Mouse (Mus musculus): ENCODE measurements around the gene Sh3glb1. TPM values are rescaled to one million over a fixed set of nuclear protein-coding genes. Genes with fewer than 3 reads are reported as not detected.
"Not testable (repeated sequence)": the region's sequence is repeated elsewhere in the genome, so short reads cannot be mapped to it uniquely, and the experiment has no call there.

Gene Sh3glb1
- polyA plus RNA-seq (2016; fragmentation: Nextera tagmentation; extraction: Ambion mirVana) = 65.2 and 71.0 TPM in 2 replicates

DNA sequence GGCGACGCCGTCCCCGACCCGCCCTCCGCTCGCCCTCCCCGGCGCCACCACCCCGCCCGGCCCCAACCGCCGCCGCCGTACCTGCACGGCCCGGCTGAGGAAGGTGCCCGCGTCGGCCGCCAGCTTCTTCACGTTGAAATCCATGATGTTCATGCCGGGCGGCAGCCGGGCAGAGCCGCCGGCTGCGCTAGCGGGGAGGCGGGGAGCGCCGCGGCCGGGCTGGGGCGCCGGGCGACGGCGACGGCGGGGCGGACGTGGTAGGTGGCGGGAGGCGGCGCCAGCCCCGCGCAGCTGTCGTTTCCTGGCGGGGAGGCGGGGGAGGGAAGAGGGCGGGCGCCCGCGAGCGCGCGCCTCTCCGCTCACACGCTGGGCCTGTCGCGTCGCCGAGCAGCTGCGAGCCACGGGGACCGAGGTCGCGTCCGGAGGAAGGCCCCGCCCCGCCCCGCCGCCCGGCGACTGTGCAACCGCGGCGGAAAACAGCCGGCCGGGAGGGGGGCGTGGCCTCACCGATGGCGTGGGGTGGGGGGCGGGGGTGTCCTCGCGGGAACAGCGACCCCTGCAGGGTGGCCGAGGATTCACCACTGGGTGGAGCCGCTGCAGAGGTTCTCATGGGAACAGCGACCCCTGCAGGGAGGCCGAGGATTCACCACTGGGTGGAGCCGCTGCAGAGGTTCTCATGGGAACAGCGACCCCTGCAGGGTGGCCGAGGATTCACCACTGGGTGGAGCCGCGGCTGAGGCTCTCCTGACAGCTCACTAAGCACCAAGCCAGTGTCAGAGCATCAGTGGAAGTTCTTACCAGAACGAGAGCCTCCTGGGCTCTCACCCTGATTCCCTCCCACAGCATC lies at the start of gene Sh3glb1:
TSS of gene Sh3glb1 (minus strand) at position 435 of the 847 bp plus-strand sequence.
- Histone ChIP-seq H3K36me3 (no peaks in the 10 kb centered on the region), H3K27me3 (ENCODE audit: low read depth, poor library complexity, severe bottlenecking) (no peaks in the 10 kb centered on the region), H3K4me3 (peak within 1 kb of the TSS; percentile 86), H3K9me3 (replicated peaks) (no peaks in the 10 kb centered on the region), H3K4me1 (peaks cover 32% of the 10 kb centered on the region), H3K27ac (replicated peaks) (peak within 1 kb of the TSS; percentile 96)
- peak; percentile 92 for DNase-seq (ENCODE audit: low spot score)
- WGBS = under 1% methylated on average over 76 of the region's 98 CpGs

DNA sequence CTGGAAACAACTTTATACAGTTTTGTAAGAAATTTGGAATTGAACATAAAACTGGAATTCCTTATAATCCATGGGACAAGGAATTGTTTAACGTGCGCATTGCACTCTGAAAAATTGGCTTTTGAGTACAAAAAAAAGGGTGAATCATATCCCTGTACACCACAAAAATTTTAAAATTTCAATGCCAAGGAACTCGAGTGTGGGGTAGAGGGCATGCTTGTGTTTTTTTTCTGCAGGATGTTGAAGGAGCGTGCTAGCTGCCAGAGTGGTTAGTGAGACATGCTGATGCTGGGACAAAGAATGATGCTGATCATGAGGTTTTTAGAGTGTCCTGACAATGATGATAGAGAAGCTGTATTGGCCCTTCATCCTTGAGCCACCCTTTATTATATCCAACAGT lies 45.0 kb upstream of the Sh3glb1 start:
- Histone ChIP-seq H3K27me3 (ENCODE audit: low read depth, poor library complexity, severe bottlenecking) (no peaks in the 10 kb centered on the region), H3K27ac (replicated peaks) (no peak overlapping the region), H3K9me3 (replicated peaks) (no peaks in the 10 kb centered on the region), H3K4me1 (no peaks in the 10 kb centered on the region), H3K36me3 (no peaks in the 10 kb centered on the region), H3K4me3 (no peak overlapping the region)
- DNase-seq (ENCODE audit: low spot score) = no peak
- WGBS = 89% methylated on average over 4 of the region's 4 CpGs

- no peaks in the 10 kb centered on the region for H3K27me3 ChIP-seq (ENCODE audit: low read depth, poor library complexity, severe bottlenecking)
- 78% methylated on average over 6 of the region's 6 CpGs for WGBS
- H3K27ac ChIP-seq (replicated peaks) = no peak overlapping the region
- no peak for DNase-seq (ENCODE audit: low spot score)
- no peaks in the 10 kb centered on the region for H3K9me3 ChIP-seq (replicated peaks)
- no peaks in the 10 kb centered on the region for H3K36me3 ChIP-seq
- H3K4me1 ChIP-seq = no peaks in the 10 kb centered on the region
- H3K4me3 ChIP-seq = no peak overlapping the region
Measured at GRCm38 (mm10) chr3:144761454-144761853, 41.3 kb upstream of the Sh3glb1 start.

GRCm38 (mm10) chr3:144760592-144761309 lies 40.6 kb upstream of the Sh3glb1 start, which contains the start of gene Clca3a1:
Gene Clca3a1 (minus strand): TSS chr3:144760977.
- H3K27me3 ChIP-seq (ENCODE audit: low read depth, poor library complexity, severe bottlenecking) = no peaks in the 10 kb centered on the region
- DNase-seq (ENCODE audit: low spot score) = no peak
- no peak within 1 kb of the TSS for H3K27ac ChIP-seq (replicated peaks)
- 87% methylated on average over 10 of the region's 11 CpGs for WGBS
- no peaks in the 10 kb centered on the region for H3K36me3 ChIP-seq
- H3K4me1 ChIP-seq = no peaks in the 10 kb centered on the region
- no peak within 1 kb of the TSS for H3K4me3 ChIP-seq
- no peaks in the 10 kb centered on the region for H3K9me3 ChIP-seq (replicated peaks)

GRCm38 (mm10) chr3:144759719-144760118 lies 39.6 kb upstream of the Sh3glb1 start:
- no peaks in the 10 kb centered on the region; the same call in 1 of the 2 replicates for H3K9me3 ChIP-seq (replicated peaks)
- H3K27me3 ChIP-seq (ENCODE audit: low read depth, poor library complexity, severe bottlenecking) = no peaks in the 10 kb centered on the region
- H3K4me3 ChIP-seq = no peak overlapping the region
- DNase-seq (ENCODE audit: low spot score) = no peak
- no peaks in the 10 kb centered on the region for H3K36me3 ChIP-seq
- no peak overlapping the region for H3K27ac ChIP-seq (replicated peaks)
- WGBS = 93% methylated on average over 3 of the region's 3 CpGs
- no peaks in the 10 kb centered on the region for H3K4me1 ChIP-seq

- not testable (repeated sequence) for H3K27ac ChIP-seq (replicated peaks); H3K9me3 ChIP-seq (replicated peaks); DNase-seq (ENCODE audit: low spot score); H3K27me3 ChIP-seq (ENCODE audit: low read depth, poor library complexity, severe bottlenecking); H3K4me1 ChIP-seq; H3K4me3 ChIP-seq; H3K36me3 ChIP-seq
- 93% methylated on average over 8 of the region's 8 CpGs for WGBS
Measured at GRCm38 (mm10) chr3:144756103-144756502, 36.0 kb upstream of the Sh3glb1 start.

- 5% methylated on average over 2 of the region's 2 CpGs for WGBS
- Histone ChIP-seq H3K4me3 (no peak overlapping the region), H3K9me3 (replicated peaks) (no peaks in the 10 kb centered on the region; the same call in 1 of the 2 replicates), H3K36me3 (no peaks in the 10 kb centered on the region), H3K27ac (replicated peaks) (no peak overlapping the region), H3K4me1 (no peaks in the 10 kb centered on the region), H3K27me3 (ENCODE audit: low read depth, poor library complexity, severe bottlenecking) (no peaks in the 10 kb centered on the region)
- no peak for DNase-seq (ENCODE audit: low spot score)
Measured at GRCm38 (mm10) chr3:144753120-144753519, 33.0 kb upstream of the Sh3glb1 start.

GRCm38 (mm10) chr3:144749062-144749963 lies 29.2 kb upstream of the Sh3glb1 start:
- not testable (repeated sequence) for DNase-seq (ENCODE audit: low spot score); H3K27me3 ChIP-seq (ENCODE audit: low read depth, poor library complexity, severe bottlenecking)

DNA sequence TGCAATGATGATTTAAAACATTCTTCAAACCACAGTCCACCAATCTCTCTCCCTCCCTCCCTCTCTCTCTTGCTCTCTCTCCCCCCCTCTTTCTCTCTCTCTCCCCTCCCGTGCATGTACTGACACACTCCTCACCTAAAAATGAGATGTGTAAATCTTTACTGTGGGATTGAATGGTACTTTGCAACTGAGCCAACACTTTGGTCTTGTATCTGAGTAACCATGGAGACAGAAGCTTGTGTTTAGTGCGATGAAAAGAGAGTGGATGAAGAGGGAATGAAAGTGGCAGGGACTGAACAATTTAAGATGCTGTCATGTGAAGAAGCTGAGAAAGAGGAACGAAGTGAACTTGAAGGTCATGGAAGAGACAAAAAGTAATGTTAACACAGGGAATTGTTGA lies 27.6 kb upstream of the Sh3glb1 start:
- not testable (repeated sequence) for H3K27me3 ChIP-seq (ENCODE audit: low read depth, poor library complexity, severe bottlenecking); H3K27ac ChIP-seq (replicated peaks); H3K36me3 ChIP-seq; H3K4me3 ChIP-seq; DNase-seq (ENCODE audit: low spot score); H3K9me3 ChIP-seq (replicated peaks); H3K4me1 ChIP-seq
- WGBS = 45% methylated on average over 3 of the region's 3 CpGs

More at GRCm38 (mm10) chr3:144749062-144749963, 29.2 kb upstream of the Sh3glb1 start:
- not testable (repeated sequence) for H3K36me3 ChIP-seq; H3K27ac ChIP-seq (replicated peaks); H3K4me1 ChIP-seq; H3K9me3 ChIP-seq (replicated peaks); H3K4me3 ChIP-seq
- WGBS = 74% methylated on average over 20 of the region's 21 CpGs

DNA sequence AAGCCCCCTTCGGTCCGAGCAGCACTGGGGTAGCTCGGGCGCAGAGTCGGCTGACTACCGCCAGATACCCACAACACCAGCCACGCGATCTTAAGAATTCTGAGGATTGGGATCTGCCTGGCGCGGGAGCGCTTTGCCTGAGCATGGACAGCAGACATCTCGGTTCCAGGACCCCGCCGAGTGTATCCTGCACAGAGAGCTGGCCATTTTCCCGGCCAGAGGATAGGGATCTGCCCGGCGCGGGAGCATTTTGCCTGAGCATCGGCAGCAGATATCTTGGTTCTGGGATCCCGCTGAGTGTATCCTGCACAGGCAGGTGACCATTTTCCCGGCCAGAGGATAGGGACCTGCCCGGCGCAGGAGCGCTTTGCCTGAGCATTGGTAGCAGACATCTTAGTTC lies 18.3 kb upstream of the Sh3glb1 start:
- H3K4me1 ChIP-seq; H3K27me3 ChIP-seq (ENCODE audit: low read depth, poor library complexity, severe bottlenecking); H3K27ac ChIP-seq (replicated peaks); H3K9me3 ChIP-seq (replicated peaks); H3K4me3 ChIP-seq; DNase-seq (ENCODE audit: low spot score); H3K36me3 ChIP-seq: not testable (repeated sequence)
- 76% methylated on average over 24 of the region's 24 CpGs for WGBS

GRCm38 (mm10) chr3:144736831-144737230 lies 16.7 kb upstream of the Sh3glb1 start:
- no peaks in the 10 kb centered on the region for H3K36me3 ChIP-seq
- H3K4me3 ChIP-seq = no peak overlapping the region
- 31% methylated on average over 9 of the region's 9 CpGs for WGBS
- DNase-seq (ENCODE audit: low spot score) = peak; percentile 33
- no peaks in the 10 kb centered on the region for H3K9me3 ChIP-seq (replicated peaks)
- H3K4me1 ChIP-seq = no peaks in the 10 kb centered on the region
- no peak overlapping the region for H3K27ac ChIP-seq (replicated peaks)
- H3K27me3 ChIP-seq (ENCODE audit: low read depth, poor library complexity, severe bottlenecking) = no peaks in the 10 kb centered on the region

DNA sequence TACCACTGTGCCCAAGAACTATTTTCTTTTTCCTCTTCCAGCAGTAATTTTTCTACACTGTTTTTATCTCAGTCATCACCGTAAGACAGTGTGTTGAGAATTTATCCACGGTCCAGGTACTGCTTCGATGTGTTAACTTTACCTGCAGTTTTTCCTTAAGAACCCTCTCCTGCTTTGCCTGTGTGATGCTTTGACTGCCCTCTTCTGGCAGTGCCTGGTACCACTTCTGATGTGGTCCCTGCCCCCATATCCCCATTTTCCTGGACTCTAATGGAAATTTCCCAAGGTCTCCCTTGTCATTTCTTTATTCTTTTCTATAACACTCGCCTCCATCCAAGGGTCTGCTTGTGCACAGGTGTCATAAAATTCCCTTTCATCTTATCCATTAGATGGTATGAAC lies 3.3 kb upstream of the Sh3glb1 start:
- no peak overlapping the region for H3K4me3 ChIP-seq
- H3K27me3 ChIP-seq (ENCODE audit: low read depth, poor library complexity, severe bottlenecking) = no peaks in the 10 kb centered on the region
- peak; percentile 39 for DNase-seq (ENCODE audit: low spot score)
- peaks cover 15% of the 10 kb centered on the region for H3K4me1 ChIP-seq
- no peak overlapping the region for H3K27ac ChIP-seq (replicated peaks)
- no peaks in the 10 kb centered on the region for H3K9me3 ChIP-seq (replicated peaks)
- WGBS = 53% methylated on average over 4 of the region's 4 CpGs
- no peaks in the 10 kb centered on the region for H3K36me3 ChIP-seq

Data from midbrain, embryonic 10.5 days (tissue).